In the genomic region with DNA sequence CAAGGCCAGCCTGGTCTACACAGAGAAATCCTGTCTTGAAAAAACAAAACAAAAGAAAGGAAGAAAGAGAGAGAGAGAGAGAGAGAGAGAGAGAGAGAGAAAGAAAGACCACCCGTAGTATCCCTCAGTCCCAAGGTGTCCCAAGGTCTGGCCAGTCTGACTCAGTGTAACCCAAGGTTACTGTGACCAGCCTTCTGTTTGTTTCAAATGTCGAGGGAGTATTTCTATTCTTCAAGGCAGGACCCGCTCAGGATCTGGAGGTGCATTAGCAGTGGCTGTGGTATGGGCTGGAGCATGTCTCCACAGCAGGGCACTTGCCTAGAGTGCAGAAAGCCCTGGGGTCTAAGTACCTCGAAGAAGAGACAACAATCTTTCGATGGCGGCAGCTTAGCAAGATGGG, we compare ENCODE assay signal across 13 mouse cellular contexts.
"Had no signal": no experiment of that assay in that cellular context is flagged by ENCODE, and none has a peak within 500 bp of the region (broad histone marks: within the 10 kb centered on the region; RNA-seq: fewer than 3 reads in every experiment).

No protein-coding gene starts in this region.

- DNase-seq: liver, postnatal 0 days; lung, adult 2 months; lung, postnatal 14 days; lung, postnatal 36 days; midbrain, embryonic 14.5 days; retina, postnatal 1 day; right cerebral cortex, adult 18-20 months; right cerebral cortex, postnatal 25 days; right cerebral cortex, postnatal 4 days; spleen, adult 18-20 months; thymus, adult 18-20 months; thymus, postnatal 14 days; thymus, postnatal 36 days had no signal
